Mouse (Mus musculus): Measurements from ENCODE around the gene Pip4p1. TPM values are rescaled to one million over a fixed set of nuclear protein-coding genes. Genes with fewer than 3 reads are reported as not detected.

Gene Pip4p1
- 108 and 127 TPM in 2 replicates for polyA plus RNA-seq (2012; rRNA removed)

GRCm38 (mm10) chr14:50930754-50931492 lies at the start of gene Pip4p1, which contains the start of gene Pnp:
Gene Pip4p1, minus strand, starts transcription at chr14:50930856.
Gene Pnp, plus strand, starts transcription at chr14:50931082.

DNA sequence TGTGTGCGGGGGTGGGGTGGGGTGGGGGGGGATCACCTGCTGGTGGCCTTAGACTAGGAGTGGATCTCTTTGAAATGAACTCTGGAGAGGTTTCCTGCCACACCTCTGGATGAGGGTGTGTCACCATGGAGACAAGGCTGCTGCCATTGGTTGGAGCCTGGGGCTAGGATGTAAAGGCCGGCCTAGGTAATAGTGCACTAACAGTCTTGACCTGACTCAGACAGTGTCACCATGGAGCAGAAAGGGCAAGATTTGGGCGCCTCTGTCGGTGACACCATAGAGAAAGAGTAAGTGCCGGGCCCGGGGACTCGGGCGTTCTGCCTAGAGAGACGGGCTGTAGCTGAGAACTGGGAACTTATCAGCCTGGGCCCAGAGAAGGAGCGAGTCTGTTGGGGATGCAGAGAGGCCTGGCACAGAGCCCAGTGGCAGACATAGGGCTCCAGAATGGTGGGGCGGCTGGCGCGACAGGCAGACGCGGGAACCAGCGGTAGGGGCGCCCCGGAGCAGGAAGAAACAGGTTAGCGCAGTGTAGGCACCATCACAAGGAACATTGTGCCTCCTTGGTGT lies 25.4 kb upstream of the Pip4p1 start, which contains the start of gene Pnp2:
Gene Pnp2, plus strand, starts transcription at position 51 of the 567 bp plus-strand sequence.

GRCm38 (mm10) chr14:50943932-50944667 lies 13.4 kb upstream of the Pip4p1 start, which contains the start of gene Gm49342:
Gene Gm49342, plus strand, starts transcription at chr14:50944517.

DNA sequence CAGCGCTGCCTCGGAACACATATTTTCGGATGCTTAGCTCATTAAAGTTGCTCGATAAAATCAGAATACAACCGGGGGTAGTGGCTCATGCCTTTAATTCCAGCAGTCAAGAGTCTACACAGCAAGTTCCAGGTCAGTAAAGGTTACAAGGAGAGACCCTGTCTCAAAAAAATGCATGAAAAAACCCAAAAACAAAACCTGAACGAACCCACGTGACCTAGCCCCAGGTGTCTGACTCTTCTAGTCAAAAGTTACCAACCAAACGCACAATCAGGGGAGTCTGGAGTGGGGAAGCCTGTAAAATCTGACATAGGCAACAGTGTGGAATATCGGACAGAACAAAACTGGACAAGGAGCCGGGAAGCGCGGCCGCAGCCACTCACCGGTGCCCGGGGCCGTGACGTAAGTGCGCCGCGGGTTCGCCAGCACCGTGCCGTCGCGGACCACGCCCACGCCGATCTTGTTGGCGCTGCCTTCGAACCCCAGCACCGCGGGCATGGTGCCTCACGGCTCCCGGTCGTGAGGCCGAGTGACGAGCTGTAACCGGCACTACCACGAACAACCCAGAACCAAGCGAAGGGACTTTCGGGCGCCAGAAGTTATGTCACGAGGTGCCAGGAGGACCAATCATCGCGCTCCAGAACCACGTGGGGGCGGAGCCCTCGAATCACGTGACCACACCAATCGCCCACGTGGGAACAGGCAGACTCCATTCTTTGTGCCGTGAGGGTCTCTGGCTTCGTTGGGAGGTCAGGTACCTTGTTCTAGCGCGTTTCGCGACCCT lies 6.2 kb downstream of the Pip4p1 start, which contains the start of the genes Osgep and Apex1:
Gene Osgep, minus strand, starts transcription at position 613 of the 784 bp plus-strand sequence.
Gene Apex1, plus strand, starts transcription at position 688 of the 784 bp plus-strand sequence.

DNA sequence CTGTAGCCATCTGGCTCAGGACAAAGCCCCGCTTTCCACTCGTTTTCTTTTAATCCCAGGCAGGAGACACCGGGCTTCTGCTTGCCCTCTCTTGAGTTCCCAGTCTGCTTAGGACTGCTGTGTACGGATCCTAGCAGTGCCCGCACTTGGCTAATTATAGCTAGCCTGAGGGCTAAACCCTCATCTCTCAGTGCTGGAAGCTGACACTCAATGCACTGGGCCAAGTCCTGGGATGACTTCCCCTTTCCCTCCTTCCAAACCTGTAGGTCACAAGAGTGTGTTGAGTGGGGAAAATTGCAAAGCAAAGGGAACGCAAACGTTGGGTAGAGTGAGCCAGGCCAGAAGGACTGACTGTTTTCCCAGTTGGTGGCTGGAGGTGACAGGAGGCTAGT lies 33.3 kb downstream of the Pip4p1 start, which contains the start of gene Klhl33:
Gene Klhl33, minus strand, starts transcription at position 134 of the 392 bp plus-strand sequence.

Other genes with a start within 250 kb of the Pip4p1 start
- not detected in 2 replicates for gene Olfr747, start 237.7 kb downstream of the Pip4p1 start, polyA plus RNA-seq (2012; rRNA removed)
- not detected in 2 replicates for gene Olfr748, start 223.5 kb downstream of the Pip4p1 start, polyA plus RNA-seq (2012; rRNA removed)
- not detected in 2 replicates for gene Olfr749, start 185.8 kb downstream of the Pip4p1 start, polyA plus RNA-seq (2012; rRNA removed)
- 34.1 and 35.8 TPM in 2 replicates for gene Ttc5, start 145.3 kb downstream of the Pip4p1 start, polyA plus RNA-seq (2012; rRNA removed)
- 0.12 TPM in 1 of 2 replicates, not detected in the other for gene Ccnb1ip1, start 123.1 kb downstream of the Pip4p1 start, polyA plus RNA-seq (2012; rRNA removed)
- gene Parp2, start 123.0 kb downstream of the Pip4p1 start, polyA plus RNA-seq (2012; rRNA removed): 9.4 and 12.8 TPM in 2 replicates
- gene Tep1, start 60.3 kb downstream of the Pip4p1 start, polyA plus RNA-seq (2012; rRNA removed): 31.4 and 33.2 TPM in 2 replicates
- 0.29 and 0.79 TPM in 2 replicates for gene Klhl33, start 33.3 kb downstream of the Pip4p1 start, polyA plus RNA-seq (2012; rRNA removed)
- gene Osgep, start 6.0 kb downstream of the Pip4p1 start, polyA plus RNA-seq (2012; rRNA removed): 182 and 229 TPM in 2 replicates
- 48.2 and 69.0 TPM in 2 replicates for gene Apex1, start 5.9 kb downstream of the Pip4p1 start, polyA plus RNA-seq (2012; rRNA removed)
- gene Pnp, start 226 bp upstream of the Pip4p1 start, polyA plus RNA-seq (2012; rRNA removed): 26.6 and 29.7 TPM in 2 replicates
- gene Gm49342, start 13.7 kb upstream of the Pip4p1 start, polyA plus RNA-seq (2012; rRNA removed): 2.0 TPM in 1 of 2 replicates, not detected in the other
- gene Pnp2, start 25.1 kb upstream of the Pip4p1 start, polyA plus RNA-seq (2012; rRNA removed): 0.19 and 0.47 TPM in 2 replicates
- gene Rnase10, start 76.9 kb upstream of the Pip4p1 start, polyA plus RNA-seq (2012; rRNA removed): 0.10 TPM in 1 of 2 replicates, not detected in the other
- gene Rnase9, start 111.0 kb upstream of the Pip4p1 start, polyA plus RNA-seq (2012; rRNA removed): not detected in 2 replicates
- not detected in 2 replicates for gene Rnase11, start 119.3 kb upstream of the Pip4p1 start, polyA plus RNA-seq (2012; rRNA removed)
- not detected in 2 replicates for gene Rnase12, start 126.8 kb upstream of the Pip4p1 start, polyA plus RNA-seq (2012; rRNA removed)
- not detected in 2 replicates for gene Olfr750, start 143.6 kb upstream of the Pip4p1 start, polyA plus RNA-seq (2012; rRNA removed)
- 110 and 159 TPM in 2 replicates for gene Rnase4, start 160.2 kb upstream of the Pip4p1 start, polyA plus RNA-seq (2012; rRNA removed)
- gene Ang, start 160.3 kb upstream of the Pip4p1 start, polyA plus RNA-seq (2012; rRNA removed): 10.7 and 12.1 TPM in 2 replicates
- gene Eddm3b, start 183.6 kb upstream of the Pip4p1 start, polyA plus RNA-seq (2012; rRNA removed): 0.15 TPM in 1 of 2 replicates, not detected in the other
- 3.7 and 4.9 TPM in 2 replicates for gene Rnase6, start 193.1 kb upstream of the Pip4p1 start, polyA plus RNA-seq (2012; rRNA removed)
- 1.7 and 3.5 TPM in 2 replicates for gene Rnase1, start 215.9 kb upstream of the Pip4p1 start, polyA plus RNA-seq (2012; rRNA removed)
- not detected in 2 replicates for gene Rnase2b, start 231.4 kb upstream of the Pip4p1 start, polyA plus RNA-seq (2012; rRNA removed)